Mouse (Mus musculus) left cerebral cortex, postnatal 25 days (tissue): ENCODE measurements at regions not wholly inside any gene's neighbourhood (a gene's known extent, or its start where the extent isn't known, plus 50 kb on each side); places are given as distances from the start of the nearest gene placed in this dataset.

ENCODE experiments used
- DNase-seq, 2 experiments: peaks; one replicate each; pipeline ENCODE4 v3.0.0; 2022; ENCODE audit warnings: low spot score in 2 of 2, mixed read lengths in 1 of 2
- intact Hi-C: fragments of 180-260 bp; cut with DNase I; formaldehyde crosslinking; loops from one replicate; pipeline ENCODE4 v1.15.1; 2025

- intact Hi-C loops = no loop called here
- DNase-seq = no peak
Observed at GRCm38 (mm10) chr11:38060105-38060504, 824.3 kb upstream of the Tenm2 start.

GRCm38 (mm10) chr11:38058896-38059295 is 823.1 kb upstream of the Tenm2 start:
- intact Hi-C loops = no loop called here
- DNase-seq = no peak

GRCm38 (mm10) chr11:38036582-38036981 is 800.8 kb upstream of the Tenm2 start:
- no peak for DNase-seq
- intact Hi-C loops = no loop called here

- DNase-seq = no peak
- intact Hi-C loops = no loop called here
Observed at GRCm38 (mm10) chr11:38034526-38035286, 798.9 kb upstream of the Tenm2 start.

- DNase-seq = no peak
- intact Hi-C loops = no loop called here
Observed at GRCm38 (mm10) chr11:38021704-38022103, 785.9 kb upstream of the Tenm2 start.

- no peak for DNase-seq
- intact Hi-C loops = no loop called here
Observed at GRCm38 (mm10) chr11:37978131-37978530, 742.4 kb upstream of the Tenm2 start.

- intact Hi-C loops = no loop called here
- DNase-seq = peak in 1 of 2 experiments; percentile 23
Observed at GRCm38 (mm10) chr11:37936439-37937134, 700.8 kb upstream of the Tenm2 start.

GRCm38 (mm10) chr11:37913161-37913560 is 677.4 kb upstream of the Tenm2 start:
- intact Hi-C loops = no loop called here
- DNase-seq = no peak

GRCm38 (mm10) chr11:37904991-37905390 is 669.2 kb upstream of the Tenm2 start:
- DNase-seq = peak in 1 of 2 experiments; percentile 2
- intact Hi-C loops = no loop called here

GRCm38 (mm10) chr11:37897713-37898112 is 661.9 kb upstream of the Tenm2 start:
- intact Hi-C loops = no loop called here
- DNase-seq = no peak

GRCm38 (mm10) chr11:37882717-37883116 is 647.0 kb upstream of the Tenm2 start:
- intact Hi-C loops = no loop called here
- no peak for DNase-seq

- DNase-seq = no peak
- intact Hi-C loops = no loop called here
Observed at GRCm38 (mm10) chr11:37837301-37837700, 601.5 kb upstream of the Tenm2 start.

GRCm38 (mm10) chr11:37830975-37831374 is 595.2 kb upstream of the Tenm2 start:
- intact Hi-C loops = no loop called here
- no peak for DNase-seq

- DNase-seq = no peak
- intact Hi-C loops = no loop called here
Observed at GRCm38 (mm10) chr11:37806761-37807160, 571.0 kb upstream of the Tenm2 start.

- peak in 1 of 2 experiments; percentile 6 for DNase-seq
- intact Hi-C loops = no loop called here
Observed at GRCm38 (mm10) chr11:37798783-37799318, 563.1 kb upstream of the Tenm2 start.

GRCm38 (mm10) chr11:37772481-37773089 is 536.8 kb upstream of the Tenm2 start:
- intact Hi-C loops = no loop called here
- no peak for DNase-seq

- intact Hi-C loops = no loop called here
- DNase-seq = no peak
Observed at GRCm38 (mm10) chr11:37770881-37771280, 535.1 kb upstream of the Tenm2 start.

- intact Hi-C loops = no loop called here
- DNase-seq = no peak
Observed at GRCm38 (mm10) chr11:37768121-37768520, 532.4 kb upstream of the Tenm2 start.

- DNase-seq = no peak
- intact Hi-C loops = no loop called here
Observed at GRCm38 (mm10) chr11:37735992-37736391, 500.2 kb upstream of the Tenm2 start.

GRCm38 (mm10) chr11:37735501-37735900 is 499.7 kb upstream of the Tenm2 start:
- intact Hi-C loops = no loop called here
- no peak for DNase-seq

- no peak for DNase-seq
- intact Hi-C loops = no loop called here
Observed at GRCm38 (mm10) chr11:37696981-37697380, 461.2 kb upstream of the Tenm2 start.
